Mouse (Mus musculus): ENCODE results near the gene Apol8. TPM values are rescaled to one million over a fixed set of nuclear protein-coding genes. Genes with fewer than 3 reads are reported as not detected.

Gene Apol8
- total RNA-seq, 2 experiments from 2014 or later, result 0.07 to 0.73 TPM

DNA sequence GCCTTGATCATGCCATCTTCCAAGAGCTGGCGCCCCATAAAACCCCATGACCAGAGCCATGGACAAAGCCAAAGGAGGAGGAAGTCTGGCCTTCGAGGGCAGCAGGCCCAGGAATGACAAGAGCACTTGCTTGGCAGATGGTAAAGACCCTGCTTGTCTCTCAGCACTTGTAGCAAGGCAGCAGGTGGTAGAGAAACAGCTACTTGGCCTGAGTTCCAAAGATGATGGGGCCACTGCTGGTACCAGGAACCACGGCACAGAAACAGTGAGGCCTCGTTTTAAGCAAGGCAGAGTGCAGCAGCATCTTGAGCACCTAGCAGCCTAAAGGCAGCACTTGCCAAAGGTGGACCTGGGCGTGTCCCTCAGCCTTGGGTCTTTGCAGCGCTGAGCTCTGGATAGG, 31.6 kb upstream of the Apol8 start:
- no peak for DNase-seq (ENCODE audit: low spot score)

DNA sequence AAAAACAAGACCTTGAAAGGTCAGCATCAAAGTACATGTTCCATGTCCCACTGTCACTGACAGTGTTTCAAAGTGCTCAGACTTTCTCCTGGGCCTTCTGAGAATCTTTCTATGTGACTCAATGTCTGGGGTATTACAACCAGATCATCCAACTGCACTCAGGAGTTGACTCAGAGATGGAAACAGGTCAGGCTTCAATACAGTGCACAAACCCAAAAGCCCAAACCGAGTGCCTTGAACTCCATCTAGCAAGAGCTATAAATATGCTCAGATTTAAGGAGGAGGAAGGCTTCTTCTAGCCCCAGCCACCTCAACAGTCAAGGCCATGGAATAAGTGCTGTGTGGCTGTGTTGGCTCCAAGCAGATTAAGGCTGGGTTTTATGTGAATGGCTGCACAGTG, 29.0 kb upstream of the Apol8 start:
- no peak for DNase-seq (ENCODE audit: low spot score)

DNA sequence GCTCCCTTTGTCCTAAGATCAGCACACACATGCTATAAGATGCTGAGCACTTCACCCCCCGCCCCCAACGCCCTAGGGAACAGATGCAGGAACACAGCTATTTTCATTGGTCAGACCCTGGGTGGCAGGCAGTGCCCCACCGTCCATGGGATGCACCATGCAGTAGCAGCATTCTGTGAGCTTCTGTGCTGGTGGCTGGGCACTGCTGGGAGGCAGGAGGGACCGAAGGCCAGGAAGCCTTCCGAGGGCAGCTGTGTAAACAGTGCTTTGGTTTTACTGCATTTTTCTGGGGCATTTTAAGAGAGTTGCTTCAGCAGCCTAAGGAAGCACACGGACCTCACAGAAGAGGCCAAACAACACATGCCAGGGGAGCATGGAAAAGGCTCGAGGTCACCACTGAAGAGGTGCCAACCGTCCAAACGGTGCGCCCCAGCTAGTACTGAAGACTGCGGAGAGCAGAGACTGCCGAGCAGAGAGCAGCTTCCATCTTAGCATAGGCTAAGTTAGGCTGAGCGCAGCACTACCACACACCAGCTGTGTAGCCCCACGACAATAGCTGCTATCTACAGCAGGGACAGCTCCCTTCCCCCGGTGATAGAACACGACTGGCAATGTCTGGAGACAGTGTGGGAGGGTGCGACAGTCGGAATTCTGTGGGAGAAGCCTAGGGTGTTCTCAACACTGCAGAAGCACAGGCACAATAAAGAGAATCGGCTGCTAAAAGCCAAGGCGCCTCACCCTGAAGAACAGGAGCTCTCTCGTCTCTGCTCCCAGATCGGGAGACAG, 27.4 kb upstream of the Apol8 start:
- DNase-seq (ENCODE audit: low spot score), result no peak

DNA sequence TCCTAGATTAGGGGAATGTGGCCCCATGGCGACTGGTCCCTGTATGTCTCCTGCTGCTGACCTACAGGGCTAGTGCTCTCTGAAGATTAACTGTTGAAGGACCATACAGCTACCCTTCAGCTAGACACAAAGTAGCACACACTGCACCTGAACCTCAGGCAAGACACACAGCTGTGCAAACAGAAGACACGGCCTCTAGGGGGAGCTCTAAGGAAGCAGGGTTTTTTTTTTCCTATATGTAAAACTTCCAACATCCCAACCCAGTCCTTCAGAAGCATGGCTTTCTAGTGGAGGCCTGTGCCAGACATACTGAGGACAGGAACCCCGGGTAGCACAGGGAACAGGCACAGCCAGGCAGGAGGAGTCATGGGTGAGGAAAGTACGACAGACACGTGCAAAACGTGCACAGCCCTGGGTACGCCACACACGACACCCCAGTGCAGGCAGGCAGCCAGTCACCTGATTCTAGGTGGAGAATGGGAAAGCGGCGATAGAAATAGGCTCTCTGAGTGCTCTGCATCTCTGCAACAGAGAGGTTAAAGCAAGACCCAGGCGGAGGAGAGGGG, 25.7 kb upstream of the Apol8 start:
- peak; percentile 57 for DNase-seq (ENCODE audit: low spot score)

DNA sequence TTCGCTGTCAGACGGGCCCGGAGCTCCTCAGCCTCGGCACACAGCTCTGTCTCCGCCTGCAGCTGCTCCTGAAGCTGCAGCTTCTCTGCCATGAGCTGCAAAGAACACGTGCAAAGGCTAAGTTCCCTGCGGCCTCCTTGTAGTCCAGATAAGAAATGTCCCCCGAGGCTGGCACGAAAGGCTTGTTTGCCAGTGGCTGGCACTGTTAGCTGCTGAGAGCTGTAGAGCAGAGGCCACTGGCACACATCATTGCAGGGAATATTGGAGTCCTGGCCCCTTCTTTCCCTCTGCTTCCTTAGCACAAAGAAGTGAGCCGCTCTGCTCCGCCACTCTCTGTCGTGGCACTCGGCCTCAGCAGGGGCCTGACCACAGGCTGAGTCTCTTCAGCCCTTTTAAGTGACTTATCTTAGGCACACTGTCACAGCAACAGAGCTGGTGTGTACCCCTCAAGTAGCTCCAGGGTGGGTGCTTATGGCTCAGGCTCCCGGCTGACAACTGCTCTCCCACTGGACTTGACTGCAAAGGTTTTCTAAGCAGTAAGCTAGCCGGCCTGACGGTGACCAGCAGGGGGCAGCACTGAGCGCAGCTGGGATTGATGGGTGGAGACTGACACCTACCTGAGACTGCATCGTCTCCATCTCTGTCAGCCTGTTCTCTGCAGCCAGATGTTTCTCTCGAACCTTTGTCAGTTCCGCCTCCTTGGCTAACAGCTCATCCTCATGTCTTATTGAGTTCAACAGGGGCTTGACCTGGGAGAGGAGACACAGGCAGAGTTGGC, 18.6 kb upstream of the Apol8 start:
- peak; percentile 80 for DNase-seq (ENCODE audit: low spot score)

DNA sequence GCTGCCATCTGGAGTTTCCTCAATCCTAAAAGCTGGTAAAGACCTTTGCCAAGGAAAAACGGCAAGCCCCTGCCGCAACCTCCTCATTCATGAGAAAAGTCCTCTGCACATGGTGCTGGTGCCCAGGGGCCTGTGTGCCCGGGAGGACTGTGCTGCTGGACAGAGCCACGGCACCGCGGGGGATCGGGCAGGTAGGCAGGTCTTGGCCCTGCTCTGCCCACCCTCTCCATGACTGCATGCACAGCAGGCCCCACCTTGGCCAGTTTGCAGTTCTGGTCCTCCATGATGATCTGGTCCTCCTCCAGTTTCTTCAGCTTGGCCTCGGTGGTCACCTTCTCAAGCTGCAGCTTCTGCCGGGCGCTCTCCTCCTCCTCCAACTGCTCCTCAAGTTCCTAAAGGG, 17.5 kb upstream of the Apol8 start:
- DNase-seq (ENCODE audit: low spot score), result no peak

DNA sequence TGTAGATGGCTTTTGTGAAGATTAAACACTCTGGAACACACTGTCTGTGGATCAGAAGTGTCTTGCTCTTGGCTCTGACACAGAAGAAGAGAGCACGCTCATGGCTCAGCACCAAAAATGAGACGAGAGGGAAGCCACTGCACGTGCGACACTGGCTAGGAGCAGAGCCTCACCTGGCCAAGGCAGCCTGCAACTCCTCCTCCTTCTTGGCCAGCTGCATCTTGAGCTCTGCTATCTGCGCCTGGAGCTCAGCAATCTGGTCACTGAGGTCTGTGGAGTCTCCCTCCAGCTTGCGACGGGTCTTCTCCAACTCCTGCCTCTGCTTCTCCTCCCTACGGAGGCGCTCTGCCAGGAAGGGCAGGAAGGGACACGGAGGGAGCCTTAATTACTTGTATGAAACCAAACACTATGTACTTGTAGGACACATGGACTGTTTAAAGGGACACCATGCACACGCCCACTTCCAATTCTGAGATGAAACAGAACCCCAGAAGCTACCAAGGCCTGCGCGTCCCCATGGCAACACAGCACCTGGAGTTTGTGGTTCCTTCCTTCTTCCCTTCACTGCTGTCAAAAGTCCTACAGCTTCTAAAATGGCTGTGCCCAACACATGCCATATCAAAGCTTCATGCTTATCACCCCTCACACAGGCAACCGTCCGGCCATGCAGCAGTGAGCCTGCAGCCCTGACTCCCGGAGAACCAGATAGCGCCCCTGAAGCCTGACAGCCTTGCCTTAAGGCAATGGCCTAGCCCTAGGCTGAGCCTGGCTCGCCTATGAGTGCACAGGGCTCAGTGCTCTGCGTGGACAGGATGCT, 16.5 kb upstream of the Apol8 start:
- DNase-seq (ENCODE audit: low spot score), result no peak

DNA sequence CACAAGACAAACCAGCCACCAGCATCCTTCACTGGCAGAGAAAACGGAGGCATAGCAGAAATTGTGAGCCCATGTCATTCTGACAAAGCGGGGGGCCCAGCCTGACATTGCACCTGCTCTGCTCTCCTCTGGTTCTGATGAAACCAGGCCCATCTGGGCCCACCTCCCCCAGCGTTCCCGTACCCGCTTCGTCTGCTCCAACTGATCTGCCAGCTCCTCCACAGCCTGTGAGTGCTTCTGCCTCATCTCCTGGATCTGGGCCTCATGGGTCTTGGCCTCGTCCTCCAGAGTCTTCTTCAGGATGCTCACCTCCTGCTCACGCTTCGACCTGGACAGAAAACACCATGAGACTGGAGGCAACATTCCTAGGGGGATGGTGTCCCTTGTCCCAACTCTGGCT, 14.1 kb upstream of the Apol8 start:
- DNase-seq (ENCODE audit: low spot score), result no peak

DNA sequence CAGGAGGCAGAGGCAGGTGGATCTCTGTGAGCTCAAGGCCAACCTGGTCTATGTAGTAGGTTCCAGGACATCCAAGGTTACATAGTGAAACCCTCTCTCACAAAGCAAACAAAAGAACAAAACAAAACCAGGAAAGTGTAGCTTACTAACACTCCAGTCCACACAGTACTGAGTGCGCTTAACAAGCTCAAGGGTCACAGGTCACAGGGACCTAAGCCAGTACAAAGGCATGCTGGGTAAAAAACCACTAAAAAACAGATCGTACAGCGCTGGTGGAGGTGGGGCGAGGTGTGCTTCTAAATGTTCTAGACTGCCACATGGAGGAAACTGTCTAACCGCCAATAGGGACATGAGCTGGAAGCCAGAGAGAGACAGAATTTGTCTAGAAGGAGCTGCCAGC, 13.5 kb upstream of the Apol8 start:
- no peak for DNase-seq (ENCODE audit: low spot score)

DNA sequence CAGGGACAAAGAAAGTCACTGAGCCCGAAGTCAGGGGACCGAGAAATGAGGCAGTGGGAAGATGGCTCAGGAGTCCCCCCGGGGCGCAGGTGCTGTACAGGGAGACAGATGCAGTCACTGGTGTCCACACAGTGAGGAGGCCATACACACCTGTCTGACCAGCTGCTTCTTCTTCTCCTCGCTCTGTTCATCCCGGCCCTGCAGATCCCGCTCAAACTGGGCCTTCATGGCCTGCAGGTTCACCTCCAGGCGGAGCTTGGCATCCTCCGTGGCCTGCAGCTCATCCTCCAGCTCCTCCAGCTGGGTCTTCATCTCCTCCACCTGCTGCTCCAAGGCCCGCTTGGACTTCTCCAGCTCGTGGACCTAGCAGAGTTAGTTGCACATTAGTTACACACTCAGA, 10.2 kb upstream of the Apol8 start:
- no peak for DNase-seq (ENCODE audit: low spot score)

DNA sequence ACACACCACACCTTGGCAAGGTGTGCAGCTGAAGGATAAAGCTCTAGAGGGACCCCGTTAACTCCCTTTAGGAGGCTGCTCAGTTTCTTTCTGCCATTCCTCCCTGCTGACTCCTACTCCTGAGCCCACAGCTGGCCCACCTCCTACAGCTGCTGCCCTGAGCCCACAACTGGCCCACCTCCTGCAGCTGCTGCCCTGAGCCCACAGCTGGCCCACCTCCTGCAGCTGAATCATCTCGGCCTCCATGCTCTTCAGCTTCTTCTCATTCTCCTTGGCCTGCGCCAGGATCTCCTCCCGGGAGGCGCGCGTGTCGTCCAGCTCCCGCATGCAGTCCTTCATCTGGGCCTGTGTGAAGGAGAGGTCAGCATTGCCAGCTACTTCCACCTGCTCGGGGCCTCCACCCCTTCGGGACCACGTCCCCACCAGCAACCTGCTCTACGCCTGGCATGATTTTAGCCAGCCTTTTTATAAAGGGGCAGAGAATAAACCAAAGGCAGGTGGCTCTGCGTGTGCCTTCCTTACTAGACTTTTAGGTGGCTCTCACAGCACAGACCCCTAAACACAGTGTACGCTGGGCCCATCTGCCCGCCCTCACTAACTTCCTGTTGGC, 8.8 kb upstream of the Apol8 start:
- no peak for DNase-seq (ENCODE audit: low spot score)

DNA sequence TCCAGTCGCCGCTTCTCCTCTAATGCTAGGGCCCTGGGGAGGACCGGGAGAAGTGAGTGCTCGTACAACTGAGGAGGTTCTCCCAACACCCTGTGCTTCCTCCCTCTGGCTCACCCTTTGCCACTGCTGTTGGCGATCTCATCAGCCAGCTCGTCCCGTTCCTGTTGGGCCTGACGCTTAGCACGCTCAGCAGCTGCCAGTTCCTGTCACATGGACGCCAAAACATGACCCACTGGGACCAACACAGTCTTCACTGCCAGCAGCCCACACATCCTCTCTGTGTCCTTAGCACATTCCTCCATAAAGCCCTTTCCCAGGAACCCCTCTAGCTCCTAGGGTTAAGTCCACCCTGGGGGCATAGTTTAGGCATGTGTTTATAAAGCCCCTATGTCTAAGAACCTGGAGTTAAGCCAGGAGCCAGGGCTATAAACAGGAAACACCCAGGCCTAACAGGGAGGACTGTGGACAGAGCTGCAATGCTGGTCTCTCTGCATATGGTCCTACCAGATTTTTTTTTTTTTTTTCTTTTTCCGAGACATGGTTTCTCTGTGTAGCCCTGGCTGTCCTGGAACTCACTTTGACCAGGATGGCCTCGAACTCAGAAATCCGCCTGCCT, 7.7 kb upstream of the Apol8 start:
- peak; percentile 84 for DNase-seq (ENCODE audit: low spot score)

DNA sequence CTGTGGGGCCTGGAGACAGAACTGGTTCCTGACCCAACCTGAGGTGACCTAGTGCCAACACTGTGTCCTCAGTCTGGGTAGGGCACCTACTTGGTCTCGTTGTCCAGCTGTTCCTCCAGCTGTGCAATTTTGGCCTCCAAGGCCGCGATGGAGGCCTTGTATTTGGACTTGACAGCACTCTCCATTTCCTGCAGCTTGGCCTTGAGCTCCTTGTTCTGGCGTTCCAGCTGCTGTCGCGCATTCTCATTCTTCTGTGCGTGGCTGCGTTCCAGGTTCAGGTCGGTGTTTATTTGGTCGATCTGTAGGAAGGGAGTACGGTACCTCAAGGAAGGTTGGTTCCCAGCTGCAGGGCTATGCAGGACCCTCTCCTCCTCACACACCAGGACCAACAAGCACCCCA, 6.9 kb upstream of the Apol8 start:
- no peak for DNase-seq (ENCODE audit: low spot score)

DNA sequence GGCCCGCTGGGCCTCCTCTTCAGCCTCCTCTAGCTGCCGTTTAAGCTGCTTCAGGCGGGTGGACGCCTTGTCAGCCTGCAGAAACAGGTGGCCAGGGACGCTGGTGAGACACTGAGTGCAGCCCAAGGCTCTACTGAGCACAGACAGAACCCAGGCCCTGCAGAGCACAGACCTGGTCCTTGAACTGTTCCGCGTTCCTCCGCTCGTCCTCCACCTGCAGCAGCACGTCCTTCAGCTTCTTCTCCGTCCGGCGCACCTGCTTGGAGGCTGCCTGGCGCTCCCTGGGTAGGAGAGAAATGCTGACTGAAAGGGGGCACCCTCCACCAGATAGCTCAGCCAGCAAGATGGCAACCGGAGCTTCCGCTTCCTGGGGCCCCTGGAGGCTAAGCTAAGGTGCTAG, 6.2 kb upstream of the Apol8 start:
- DNase-seq (ENCODE audit: low spot score), result no peak

DNA sequence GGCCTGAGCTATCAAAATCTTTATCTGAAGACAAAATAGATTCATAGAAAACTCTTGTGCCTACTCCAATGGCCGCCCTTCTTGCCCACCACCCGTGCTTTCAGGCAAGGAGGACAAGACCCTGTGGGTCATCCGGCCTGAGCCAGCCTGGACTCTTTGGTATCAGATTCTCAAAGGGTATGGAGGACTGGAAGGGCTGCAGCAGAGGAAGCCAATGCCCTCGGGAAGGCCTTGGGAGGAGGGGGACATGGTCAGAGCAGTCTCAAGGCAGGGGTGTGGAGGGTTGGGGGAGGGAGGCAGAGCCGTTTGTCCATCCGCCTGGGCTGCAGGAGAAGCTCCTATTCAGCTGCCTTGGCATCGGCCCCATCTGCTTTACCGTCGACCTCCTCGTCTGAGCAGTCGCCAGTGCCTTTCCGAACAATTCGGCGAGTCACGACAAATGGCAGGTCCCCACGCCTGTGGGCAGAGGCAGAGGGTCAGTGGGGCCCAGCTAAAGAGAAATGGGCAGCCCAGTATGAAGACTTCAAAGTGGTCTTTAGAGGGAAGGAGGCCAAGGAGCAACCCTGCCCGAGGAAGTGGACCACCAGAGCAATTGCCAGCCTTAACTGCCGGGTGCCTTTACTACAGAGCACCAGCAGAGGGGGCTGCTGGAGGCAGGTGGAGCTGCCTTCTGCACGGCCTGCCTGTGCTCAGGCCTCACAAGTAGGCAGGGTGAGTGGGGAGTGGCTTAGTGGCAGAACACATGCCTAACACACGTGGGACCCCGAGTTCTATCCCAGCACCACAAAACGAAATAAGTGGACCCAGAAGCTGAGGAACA, 5.0 kb upstream of the Apol8 start:
- peak; percentile 32 for DNase-seq (ENCODE audit: low spot score)

DNA sequence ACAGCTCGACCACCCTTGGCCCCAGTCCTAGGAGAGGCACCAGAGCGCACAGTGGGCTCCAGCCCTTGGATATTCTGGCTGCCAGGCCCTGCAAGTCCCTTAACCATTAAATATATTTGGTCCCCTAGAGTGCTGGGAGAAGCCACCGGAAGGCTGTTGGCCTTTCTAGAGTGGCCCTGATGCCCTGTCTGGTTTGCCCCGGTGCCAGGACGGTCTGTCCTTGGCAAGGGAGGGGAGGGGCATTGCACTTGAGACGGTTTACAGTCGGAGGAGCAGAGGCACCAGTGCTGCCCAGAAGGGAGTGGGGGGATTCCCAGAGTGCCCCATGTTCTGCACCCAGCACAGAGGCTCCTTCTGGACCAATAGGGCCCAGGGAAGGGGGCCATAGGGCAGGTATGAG, 4.3 kb upstream of the Apol8 start:
- DNase-seq (ENCODE audit: low spot score), result no peak

DNA sequence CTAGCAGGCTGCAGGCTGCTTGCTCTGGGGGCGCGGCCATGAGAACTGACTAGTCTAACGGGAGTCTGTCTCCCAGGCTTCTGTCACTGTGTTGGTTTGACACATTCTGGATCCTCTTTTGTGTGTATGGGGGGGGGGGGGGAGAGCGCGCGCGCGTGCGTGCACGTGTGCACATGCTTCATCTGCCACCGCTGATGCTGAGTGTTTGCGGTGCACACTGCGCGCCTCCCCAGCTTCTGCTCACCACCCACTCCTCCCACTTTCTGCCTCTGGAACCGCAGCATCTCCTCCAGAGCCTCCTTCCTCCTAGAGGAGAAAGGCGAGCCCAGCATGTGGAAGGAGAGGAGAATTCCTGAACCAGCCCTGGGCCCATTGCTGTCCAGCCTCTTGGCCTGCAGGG, 3.2 kb upstream of the Apol8 start:
- DNase-seq (ENCODE audit: low spot score), result no peak

DNA sequence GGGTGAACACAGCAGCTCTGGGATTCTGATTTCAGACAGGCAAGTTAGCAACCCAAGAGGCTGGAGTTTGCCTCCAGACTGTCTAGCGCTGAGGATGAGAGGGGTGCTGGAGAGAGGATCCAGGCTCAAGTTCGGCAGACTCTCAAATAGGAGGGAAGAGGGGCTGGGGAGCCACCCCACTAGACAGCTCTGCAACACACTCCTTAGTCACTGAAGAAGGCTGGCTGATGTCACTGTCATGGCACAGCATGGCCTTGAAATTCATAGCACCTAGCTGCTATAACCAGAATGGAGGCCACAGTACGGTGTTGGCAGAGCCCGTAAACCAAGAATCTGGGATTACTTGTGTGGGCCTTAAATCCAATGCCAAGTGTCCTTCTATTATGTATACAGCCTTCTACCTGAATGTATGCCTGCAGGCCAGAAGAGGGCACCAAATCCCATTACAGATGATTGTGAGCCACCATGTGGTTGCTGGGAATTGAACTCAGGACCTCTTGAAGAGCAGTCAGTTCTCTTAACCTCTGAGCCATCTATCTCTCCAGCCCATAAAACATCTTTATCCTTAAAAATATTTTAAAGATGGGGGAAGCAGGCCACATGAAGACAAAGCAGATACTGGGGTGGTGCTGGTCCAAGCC, 903 bp upstream of the Apol8 start:
- DNase-seq (ENCODE audit: low spot score), result no peak

DNA sequence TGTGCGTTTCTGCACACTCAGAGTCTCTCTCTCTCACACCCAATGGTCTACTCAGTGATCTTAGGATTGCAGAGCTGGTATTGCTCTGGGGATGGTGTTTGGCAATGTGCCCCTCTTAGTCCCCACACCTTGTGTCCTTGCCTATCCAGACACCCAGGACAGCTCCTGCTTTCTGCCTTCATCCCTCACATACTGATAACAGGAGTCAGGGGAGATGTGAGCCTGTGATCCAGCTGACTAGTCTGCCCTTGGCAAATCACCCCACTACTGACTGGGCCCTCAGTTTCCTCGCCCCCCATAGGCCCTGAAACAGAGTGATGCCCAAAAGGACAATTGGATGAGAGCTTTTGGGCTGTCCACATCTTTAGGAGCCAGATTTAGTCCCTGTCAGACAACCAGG, 722 bp downstream of the Apol8 start:
- no peak for DNase-seq (ENCODE audit: low spot score)

DNA sequence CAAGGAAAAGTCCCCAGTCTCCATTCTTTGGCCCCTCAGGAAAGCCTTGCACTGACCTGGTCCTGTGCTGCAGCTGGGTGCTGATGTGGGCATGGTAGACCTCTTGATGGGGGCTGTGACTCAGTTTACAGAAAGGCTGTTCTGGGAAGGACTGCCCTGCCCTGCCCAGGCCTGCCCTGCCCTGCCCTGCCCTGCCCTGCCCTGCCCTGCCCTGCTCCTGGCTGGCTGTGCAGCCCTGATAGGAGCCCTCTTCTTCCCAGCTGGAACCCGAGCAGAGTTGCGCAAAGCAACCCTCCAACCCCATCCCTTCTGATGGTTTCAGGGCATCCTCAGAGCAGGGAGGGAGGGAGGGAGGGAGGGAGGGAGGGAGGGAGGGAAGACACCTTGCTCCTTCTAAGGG, 1.7 kb downstream of the Apol8 start:
- DNase-seq (ENCODE audit: low spot score), result no peak

Measured in gastrocnemius, adult 18-20 months (tissue).